Mouse (Mus musculus) cerebellum, postnatal 25 days (tissue): ENCODE measurements around the gene Mslnl.

Source experiments
- DNase-seq, 2 experiments: peaks; one replicate each; pipeline ENCODE4 v3.0.0; 2021; ENCODE audit warnings: mixed read lengths in 2 of 2

Mslnl gene

GRCm38 (mm10) chr17:25744311-25744710 lies 8.5 kb downstream of the Mslnl start:
- DNase-seq: no peak

DNA sequence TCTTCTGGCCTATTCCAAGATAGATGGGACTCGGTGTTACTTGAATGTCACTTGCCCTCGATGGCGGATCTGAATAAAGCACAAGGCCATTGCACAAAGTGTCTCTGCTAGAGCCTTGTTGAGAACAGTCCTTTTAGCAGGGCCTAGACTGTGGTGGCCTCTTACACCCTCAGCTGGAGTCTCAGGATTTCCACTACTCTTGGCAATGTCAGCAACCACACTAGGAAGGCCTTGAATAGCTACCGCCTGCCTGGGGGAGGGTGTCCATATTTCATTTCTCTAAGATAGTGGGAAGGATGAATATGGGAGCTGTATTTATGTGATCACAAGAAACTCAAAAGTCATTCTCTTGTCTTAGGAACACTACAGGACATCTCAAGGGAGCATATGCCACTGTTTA lies 12.4 kb downstream of the Mslnl start:
- DNase-seq: no peak

- DNase-seq: no peak
These were observed 13.5 kb downstream of the Mslnl start for GRCm38 (mm10) chr17:25749314-25749713.

GRCm38 (mm10) chr17:25751446-25751845 lies 15.6 kb downstream of the Mslnl start:
- peak in 1 of 2 experiments; percentile 45 for DNase-seq

DNA sequence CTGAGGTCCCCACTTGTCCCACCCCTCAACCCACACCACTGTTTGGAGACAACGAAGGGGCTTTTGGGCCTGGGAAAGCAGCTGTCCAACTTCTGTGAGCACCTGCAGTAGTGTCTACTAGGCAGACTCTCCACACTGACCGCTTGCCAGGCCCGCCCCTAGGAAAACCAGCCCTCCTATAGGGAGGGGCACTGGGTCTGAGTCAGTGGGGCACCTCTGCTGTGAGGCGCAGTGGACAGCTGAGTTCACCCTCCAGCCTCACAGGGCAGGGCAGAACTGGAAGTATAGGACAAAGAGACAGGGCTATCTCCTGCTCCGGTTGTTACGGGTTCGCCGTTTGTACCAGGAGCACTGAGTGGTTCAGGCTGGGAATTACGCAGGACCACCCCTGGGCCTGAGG lies 18.4 kb downstream of the Mslnl start, which contains the start of gene Msln:
Gene Msln, minus strand, starts transcription at position 138 of the 400 bp plus-strand sequence.
- no peak for DNase-seq

DNA sequence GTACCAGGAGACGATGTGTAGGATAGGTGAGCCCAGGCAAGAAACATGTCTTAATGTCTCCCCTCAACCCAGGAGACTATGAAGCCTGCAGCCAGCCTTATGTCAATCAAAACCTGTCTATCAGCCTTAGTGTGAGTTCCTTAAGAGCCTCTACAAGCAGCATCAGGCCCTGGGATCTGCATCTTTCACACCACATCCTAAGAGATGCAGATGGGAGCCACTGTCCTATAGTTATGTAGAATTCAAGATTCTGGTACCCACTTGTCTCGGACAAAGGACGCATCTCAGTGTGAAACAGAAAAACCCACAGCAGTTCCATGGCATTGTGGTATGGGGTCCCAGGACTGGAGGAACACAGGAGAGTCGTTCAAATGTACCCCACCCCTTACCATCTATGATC lies 19.2 kb downstream of the Mslnl start:
- no peak for DNase-seq

DNA sequence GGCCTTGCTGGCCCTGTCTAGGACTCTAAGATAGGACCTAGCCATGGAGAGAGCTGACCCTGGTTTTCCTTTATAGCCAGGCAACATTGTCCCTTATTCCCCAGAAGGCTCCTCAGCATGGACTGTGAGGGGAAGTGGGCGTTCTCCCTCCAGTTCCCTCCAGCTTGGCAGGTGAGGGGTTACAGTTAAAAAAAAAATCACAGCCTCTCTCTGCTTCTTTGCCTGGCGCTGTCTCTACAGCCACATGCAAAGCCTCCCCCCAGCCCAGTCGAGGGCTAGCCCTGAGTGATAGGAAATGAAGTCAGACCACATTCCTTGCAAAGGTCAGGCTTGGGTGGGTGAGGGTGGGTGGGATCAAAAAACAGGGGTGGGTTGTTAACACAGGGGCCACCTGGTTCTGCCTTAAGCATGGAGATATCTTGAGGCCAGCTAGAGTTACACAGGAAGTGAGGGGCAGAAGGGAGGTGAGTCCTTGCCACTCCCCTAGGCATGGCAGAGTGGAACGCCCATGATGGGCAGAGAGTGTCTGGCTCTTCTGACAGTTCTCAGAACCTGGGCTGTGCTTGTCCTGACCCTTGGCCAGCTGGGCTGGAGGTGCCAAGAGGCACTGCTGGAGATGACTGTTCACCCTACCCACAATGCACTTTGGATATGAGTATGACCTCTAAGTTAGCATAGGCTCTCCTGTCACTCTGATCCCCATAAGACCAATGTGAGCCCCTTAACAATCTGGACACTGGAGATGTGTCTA lies 20.0 kb downstream of the Mslnl start:
- DNase-seq: no peak

DNA sequence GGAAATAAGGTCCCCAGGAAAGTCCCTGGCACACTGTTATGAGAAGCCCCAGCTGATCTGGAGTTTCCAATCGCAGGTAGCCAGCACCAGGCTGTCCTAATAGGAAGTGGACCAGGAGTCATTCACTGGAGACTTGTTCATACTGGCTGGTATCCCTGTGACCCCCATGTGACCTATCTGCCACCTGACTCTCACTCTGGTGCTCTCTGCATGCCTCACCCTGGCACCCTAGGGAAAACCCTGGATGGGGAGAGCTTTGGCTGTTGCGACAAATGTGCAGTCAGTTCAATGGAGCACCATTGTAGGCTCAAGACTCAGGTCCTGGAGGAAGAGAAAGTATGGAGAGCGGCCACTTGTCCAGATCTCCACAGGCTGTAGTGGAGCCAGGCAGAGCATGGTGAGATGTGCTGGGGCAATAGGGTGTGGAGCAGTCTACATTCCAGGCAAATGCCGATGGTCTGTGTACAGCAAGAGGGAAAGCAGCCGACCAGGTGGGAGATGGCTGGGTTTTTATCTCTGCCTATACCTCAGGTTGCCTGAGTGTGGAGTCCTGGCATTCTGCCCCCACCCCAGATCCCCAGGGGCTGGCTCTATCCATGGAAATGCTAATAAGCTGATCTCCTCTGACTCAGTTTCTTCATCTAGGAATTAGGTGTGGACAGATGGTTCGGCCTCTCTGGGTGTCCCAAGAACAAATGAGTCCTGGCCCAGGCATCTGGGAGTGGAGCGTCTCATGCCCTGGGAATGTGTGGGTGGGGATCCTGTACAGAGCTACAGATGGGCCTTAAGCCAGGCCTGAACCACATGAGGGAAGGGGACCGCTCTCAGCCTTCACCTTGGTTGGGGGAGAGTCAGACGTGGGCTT lies 20.8 kb downstream of the Mslnl start:
- DNase-seq: no peak

DNA sequence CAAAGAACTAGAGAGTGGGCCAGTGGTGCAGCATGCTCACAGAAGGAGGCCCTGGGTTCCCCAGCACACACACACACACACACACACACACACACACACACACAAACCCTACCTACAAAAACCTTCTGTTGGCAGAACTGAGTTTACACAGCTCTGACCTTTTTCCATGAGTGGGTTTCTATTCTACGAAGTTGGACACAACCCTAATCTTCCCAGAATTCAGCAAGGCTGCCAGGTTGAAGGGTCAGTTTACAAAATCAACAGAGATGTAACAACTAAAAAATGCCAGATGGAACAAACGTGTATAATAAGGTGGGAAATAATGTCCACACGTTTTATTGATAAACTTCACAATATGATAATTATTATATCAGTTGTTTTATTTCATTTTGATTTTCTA lies 21.8 kb downstream of the Mslnl start:
- DNase-seq: no peak

DNA sequence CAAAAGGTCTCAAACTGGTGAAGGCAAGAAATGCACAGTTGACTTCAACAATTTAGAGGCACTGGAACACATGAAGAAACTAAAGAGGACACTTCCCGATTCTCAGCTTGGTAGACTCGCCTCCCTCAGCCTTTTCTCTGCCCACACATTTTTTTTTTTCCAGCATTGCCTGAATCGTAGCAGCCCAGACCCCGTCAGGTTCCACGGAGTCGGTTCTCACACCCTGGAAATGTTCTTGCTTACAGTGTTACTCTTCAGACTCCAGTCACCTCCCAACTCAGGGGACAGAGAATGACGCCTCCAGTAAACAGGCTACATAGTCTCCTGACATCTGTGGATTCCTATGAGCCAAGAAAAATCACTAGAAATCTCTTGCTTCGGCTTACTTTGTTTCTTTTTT lies 24.3 kb downstream of the Mslnl start:
- DNase-seq: no peak

GRCm38 (mm10) chr17:25761561-25761970 lies 25.7 kb downstream of the Mslnl start:
- DNase-seq: no peak

- DNase-seq: no peak
These were observed 26.7 kb downstream of the Mslnl start for GRCm38 (mm10) chr17:25762591-25762990.

- DNase-seq: no peak
These were observed 30.0 kb downstream of the Mslnl start for GRCm38 (mm10) chr17:25765886-25766285.

DNA sequence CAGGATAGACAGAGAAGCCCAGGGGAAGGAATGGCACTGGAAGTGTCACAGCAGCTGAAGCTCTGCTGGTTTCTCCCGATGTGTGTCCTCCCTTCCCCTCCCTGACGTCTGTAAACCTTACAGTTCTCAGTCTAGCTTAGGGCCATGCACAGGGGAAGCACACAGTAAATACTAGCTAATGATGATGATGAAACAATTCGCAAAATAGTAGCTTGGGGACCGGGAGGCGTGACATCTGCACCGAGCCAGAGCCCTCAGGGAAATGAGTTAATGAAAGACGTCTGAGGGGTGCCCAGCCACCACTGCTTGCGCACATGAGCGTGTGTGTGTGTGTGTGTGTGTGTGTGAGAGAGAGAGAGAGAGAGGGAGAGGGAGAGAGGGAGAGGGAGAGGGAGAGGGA lies 33.5 kb downstream of the Mslnl start:
- DNase-seq: no peak

- DNase-seq: peak; percentile 99
These were observed 37.8 kb downstream of the Mslnl start, which contains the start of gene Narfl for GRCm38 (mm10) chr17:25773549-25774120. Gene Narfl, plus strand, starts transcription at chr17:25773776.

DNA sequence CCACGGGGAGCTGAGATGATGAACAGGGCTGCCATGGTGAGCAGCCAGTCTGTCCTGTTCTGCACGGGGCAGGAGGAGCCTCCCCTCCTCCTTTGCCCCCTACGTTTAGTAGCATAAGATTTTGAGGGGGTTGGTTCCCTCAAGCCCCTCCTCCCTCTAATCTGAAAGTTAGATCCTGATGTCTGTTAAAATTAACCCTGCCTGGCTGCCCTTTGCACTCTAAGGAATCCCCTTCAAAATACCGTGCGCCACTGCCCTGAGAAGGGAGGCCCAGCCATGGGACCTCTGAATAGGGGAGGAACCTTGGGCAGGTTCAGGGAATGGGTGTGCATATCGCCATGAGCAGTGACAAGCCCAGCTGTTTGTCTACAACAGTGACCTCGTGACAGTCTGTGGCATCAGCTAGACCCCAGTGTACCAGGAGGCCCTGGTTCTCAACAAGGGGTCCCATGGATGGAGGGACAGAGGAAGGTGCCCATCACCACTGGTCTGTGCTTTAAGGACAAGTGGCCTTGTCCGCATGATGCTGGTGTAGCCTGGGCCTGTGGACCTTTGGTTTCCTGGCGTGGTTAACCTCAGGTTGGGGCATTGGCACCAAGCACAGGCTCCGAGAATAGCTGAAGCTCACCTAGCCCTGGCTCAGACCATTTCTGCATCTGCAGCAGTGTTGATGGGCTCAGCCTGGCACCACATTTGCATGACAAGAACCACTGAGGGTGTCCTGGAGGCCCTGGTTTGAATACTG lies 39.6 kb downstream of the Mslnl start:
- DNase-seq: no peak

DNA sequence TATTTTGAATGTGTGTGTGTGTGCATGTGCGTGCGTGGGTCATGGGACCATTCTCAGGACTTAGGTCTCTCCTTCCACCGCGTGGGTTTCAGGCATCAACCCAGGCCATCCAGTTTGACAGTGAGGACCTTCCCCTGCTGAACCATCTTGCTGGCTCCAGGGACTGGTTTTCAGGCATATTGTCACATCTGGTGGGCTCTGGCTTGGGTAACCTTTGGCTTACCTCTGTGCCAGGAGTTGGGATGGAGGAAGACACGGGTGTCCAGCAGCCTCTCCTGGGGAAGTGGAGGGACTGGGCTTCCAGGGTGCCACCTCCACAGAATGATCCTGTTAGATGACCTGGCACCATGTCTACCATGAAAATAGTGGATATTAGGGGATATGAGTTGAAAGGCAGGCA lies 42.1 kb downstream of the Mslnl start:
- DNase-seq: no peak

DNA sequence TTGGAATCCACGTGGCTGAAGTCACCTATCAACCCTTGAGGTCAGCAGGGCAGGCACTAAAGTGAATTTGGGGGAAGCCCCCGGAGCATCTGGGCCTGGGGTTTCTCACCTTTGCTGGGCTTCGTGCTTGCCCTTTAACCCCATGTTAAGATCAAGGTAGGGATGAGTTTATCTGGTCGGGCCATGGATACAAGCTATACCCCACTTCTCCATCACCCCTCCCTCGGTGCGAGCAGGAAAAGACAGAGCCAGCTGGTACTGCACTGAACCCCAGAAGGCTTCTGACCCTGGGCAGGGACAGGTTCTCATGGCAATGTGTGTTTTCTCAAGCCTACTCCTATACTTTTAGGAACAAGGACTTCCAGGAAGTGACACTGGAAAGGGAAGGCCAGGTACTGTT lies 45.5 kb downstream of the Mslnl start:
- DNase-seq: no peak

DNA sequence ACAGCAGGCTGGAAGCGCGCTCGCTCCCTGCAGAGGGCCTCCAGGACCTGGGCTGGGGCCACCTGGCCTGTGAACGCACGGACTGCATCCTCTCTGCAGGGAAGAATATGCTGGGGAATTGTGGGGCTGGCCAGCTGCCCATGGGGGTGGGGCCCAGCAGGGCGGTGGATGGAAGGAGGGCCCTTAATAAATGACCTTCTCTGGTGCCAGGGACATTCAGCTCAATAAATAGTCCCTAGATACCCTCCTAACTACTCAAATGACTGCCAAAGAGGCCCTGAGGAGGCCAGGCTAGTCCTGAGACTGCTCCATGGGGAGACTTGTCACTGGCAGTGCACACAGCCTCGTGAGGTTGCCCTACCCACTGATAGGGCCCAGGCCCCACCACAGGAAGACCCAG lies 47.2 kb downstream of the Mslnl start:
- DNase-seq: peak; percentile 70 to 80

- peak; percentile 30 to 42 for DNase-seq
These were observed 48.2 kb downstream of the Mslnl start for GRCm38 (mm10) chr17:25783861-25784574.

DNA sequence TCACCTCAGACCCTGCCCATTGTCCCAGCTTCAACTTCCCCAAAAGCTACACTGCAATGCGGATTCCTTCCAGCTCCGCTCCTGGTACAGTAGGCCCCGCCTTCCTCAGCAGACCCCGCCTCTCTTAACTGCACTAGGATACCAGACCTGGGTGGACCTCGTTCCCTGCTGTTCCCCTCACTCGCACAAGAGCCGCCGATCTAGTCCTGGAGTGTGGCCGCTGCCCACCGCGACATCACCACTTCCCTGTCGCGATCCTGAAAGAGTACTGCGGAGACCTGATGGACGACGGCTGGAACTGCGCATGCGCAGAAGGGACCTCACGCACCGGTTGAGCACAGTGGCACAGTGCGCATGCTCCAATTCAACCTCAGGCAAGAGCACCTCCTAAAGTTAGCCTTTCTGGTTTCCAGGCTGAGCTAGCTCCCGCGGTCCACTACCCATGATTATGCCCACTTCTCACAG lies 49.5 kb downstream of the Mslnl start, which contains the start of gene Haghl:
Gene Haghl, minus strand, starts transcription at position 393 of the 465 bp plus-strand sequence.
- peak; percentile 97 to 98 for DNase-seq

- no peak for DNase-seq
These were observed 50.4 kb downstream of the Mslnl start, which contains the start of gene Ccdc78 for GRCm38 (mm10) chr17:25786280-25786679. Gene Ccdc78, plus strand, starts transcription at chr17:25786580.
